Mouse (Mus musculus): ENCODE results near the gene Gm49027. TPM values are rescaled to one million over a fixed set of nuclear protein-coding genes. Genes with fewer than 3 reads are reported as not detected.

The Gm49027 gene
- polyA plus RNA-seq, 1 experiment, result not detected

GRCm38 (mm10) chr5:123525916-123526495, 718 bp upstream of the Gm49027 start:
- TF ChIP-seq USF1 (IDR thresholded peaks at IDR 0.05; ENCODE audit: low read depth) (no peak), MAX (IDR thresholded peaks at IDR 0.05) (no peak), MYOG (IDR thresholded peaks at IDR 0.05; ENCODE audit: control insufficient read depth, extremely low read depth, insufficient read length) (no peak), MYOD1 (IDR thresholded peaks at IDR 0.05; ENCODE audit: control insufficient read depth, insufficient read length, low read depth) (no peak), CTCF (IDR thresholded peaks at IDR 0.05; ENCODE audit: control insufficient read depth, insufficient read depth, insufficient read length) (no peak), CEBPB (IDR thresholded peaks at IDR 0.05; ENCODE audit: low read depth) (no peak)
- Histone ChIP-seq H3K79me2 (ENCODE audit: control insufficient read depth, insufficient read depth) (peaks cover 15% of the 10 kb centered on the region), H3K4me3 (ENCODE audit: insufficient read depth, poor library complexity, severe bottlenecking) (no peak overlapping the region), H3K27me3 (ENCODE audit: control insufficient read depth, insufficient read depth, insufficient read length) (no peaks in the 10 kb centered on the region), H3ac (ENCODE audit: control insufficient read depth, insufficient read length, low read depth) (no peak overlapping the region), H3K36me3 (ENCODE audit: control insufficient read depth, insufficient read depth) (peaks cover 11% of the 10 kb centered on the region), H3K79me3 (ENCODE audit: low read depth) (peaks cover 3% of the 10 kb centered on the region)

GRCm38 (mm10) chr5:123524393-123524750, 916 bp downstream of the Gm49027 start:
- TF ChIP-seq MAX (IDR thresholded peaks at IDR 0.05) (peak; percentile 29), MYOD1 (IDR thresholded peaks at IDR 0.05; ENCODE audit: control insufficient read depth, insufficient read length, low read depth) (no peak)
- peaks cover 6% of the 10 kb centered on the region for H3K79me3 ChIP-seq (ENCODE audit: low read depth)
- H3K36me3 ChIP-seq (ENCODE audit: control insufficient read depth, insufficient read depth), result peaks cover 2% of the 10 kb centered on the region
- peaks cover 15% of the 10 kb centered on the region for H3K79me2 ChIP-seq (ENCODE audit: control insufficient read depth, insufficient read depth)
- no peaks in the 10 kb centered on the region for H3K27me3 ChIP-seq (ENCODE audit: control insufficient read depth, insufficient read depth, insufficient read length)
- H3ac ChIP-seq (ENCODE audit: control insufficient read depth, insufficient read length, low read depth), result peak overlapping the region; percentile 43
- peak overlapping the region; percentile 78 for H3K4me3 ChIP-seq (ENCODE audit: insufficient read depth, poor library complexity, severe bottlenecking)

- peak within 1 kb of the TSS; percentile 78 for H3K4me3 ChIP-seq (ENCODE audit: insufficient read depth, poor library complexity, severe bottlenecking)
- TF ChIP-seq FOSL1 (IDR thresholded peaks at IDR 0.05; ENCODE audit: insufficient read depth, low read length, poor library complexity, severe bottlenecking) (no peak), MYOD1 (IDR thresholded peaks at IDR 0.05; ENCODE audit: control insufficient read depth, insufficient read length, low read depth) (no peak), MAX (IDR thresholded peaks at IDR 0.05) (peak; percentile 61)
- H3K79me3 ChIP-seq (ENCODE audit: low read depth), result peaks cover 6% of the 10 kb centered on the region
- H3K27me3 ChIP-seq (ENCODE audit: control insufficient read depth, insufficient read depth, insufficient read length), result no peaks in the 10 kb centered on the region
- peaks cover 15% of the 10 kb centered on the region for H3K79me2 ChIP-seq (ENCODE audit: control insufficient read depth, insufficient read depth)
- H3ac ChIP-seq (ENCODE audit: control insufficient read depth, insufficient read length, low read depth), result peak within 1 kb of the TSS; percentile 74
- peaks cover 6% of the 10 kb centered on the region for H3K36me3 ChIP-seq (ENCODE audit: control insufficient read depth, insufficient read depth)
Observed at GRCm38 (mm10) chr5:123523692-123524392, 1.4 kb downstream of the Gm49027 start, which contains the start of gene Diablo. Gene Diablo (minus strand): TSS chr5:123524176.

GRCm38 (mm10) chr5:123522166-123522565, 3.1 kb downstream of the Gm49027 start:
- Histone ChIP-seq H3K36me3 (ENCODE audit: control insufficient read depth, insufficient read depth) (peaks cover 9% of the 10 kb centered on the region), H3K27me3 (ENCODE audit: control insufficient read depth, insufficient read depth, insufficient read length) (no peaks in the 10 kb centered on the region), H3K79me2 (ENCODE audit: control insufficient read depth, insufficient read depth) (peaks cover 15% of the 10 kb centered on the region), H3K4me3 (ENCODE audit: insufficient read depth, poor library complexity, severe bottlenecking) (no peak overlapping the region), H3K79me3 (ENCODE audit: low read depth) (peaks cover 6% of the 10 kb centered on the region), H3ac (ENCODE audit: control insufficient read depth, insufficient read length, low read depth) (no peak overlapping the region)
- no peak for TF ChIP-seq MAX (IDR thresholded peaks at IDR 0.05)
- no peak for TF ChIP-seq CTCF (IDR thresholded peaks at IDR 0.05; ENCODE audit: control insufficient read depth, insufficient read depth, insufficient read length)
- TF ChIP-seq USF1 (IDR thresholded peaks at IDR 0.05; ENCODE audit: low read depth), result no peak
- no peak for TF ChIP-seq MYOG (IDR thresholded peaks at IDR 0.05; ENCODE audit: control insufficient read depth, extremely low read depth, insufficient read length)
- TF ChIP-seq MYOD1 (IDR thresholded peaks at IDR 0.05; ENCODE audit: control insufficient read depth, insufficient read length, low read depth), result no peak
- no peak for TF ChIP-seq CEBPB (IDR thresholded peaks at IDR 0.05; ENCODE audit: low read depth)

GRCm38 (mm10) chr5:123521621-123522020, 3.7 kb downstream of the Gm49027 start:
- no peak for TF ChIP-seq MAX (IDR thresholded peaks at IDR 0.05)
- TF ChIP-seq CTCF (IDR thresholded peaks at IDR 0.05; ENCODE audit: control insufficient read depth, insufficient read depth, insufficient read length), result no peak
- TF ChIP-seq CEBPB (IDR thresholded peaks at IDR 0.05; ENCODE audit: low read depth), result no peak
- TF ChIP-seq USF1 (IDR thresholded peaks at IDR 0.05; ENCODE audit: low read depth), result no peak
- TF ChIP-seq MYOG (IDR thresholded peaks at IDR 0.05; ENCODE audit: control insufficient read depth, extremely low read depth, insufficient read length), result no peak
- no peak for TF ChIP-seq FOSL1 (IDR thresholded peaks at IDR 0.05; ENCODE audit: insufficient read depth, low read length, poor library complexity, severe bottlenecking)
- no peak for TF ChIP-seq MYOD1 (IDR thresholded peaks at IDR 0.05; ENCODE audit: control insufficient read depth, insufficient read length, low read depth)
- H3K4me3 ChIP-seq (ENCODE audit: insufficient read depth, poor library complexity, severe bottlenecking), result no peak overlapping the region
- peaks cover 9% of the 10 kb centered on the region for H3K36me3 ChIP-seq (ENCODE audit: control insufficient read depth, insufficient read depth)

GRCm38 (mm10) chr5:123520666-123521065, 4.6 kb downstream of the Gm49027 start:
- Histone ChIP-seq H3K79me3 (ENCODE audit: low read depth) (peaks cover 6% of the 10 kb centered on the region), H3K36me3 (ENCODE audit: control insufficient read depth, insufficient read depth) (peaks cover 9% of the 10 kb centered on the region), H3ac (ENCODE audit: control insufficient read depth, insufficient read length, low read depth) (no peak overlapping the region), H3K4me3 (ENCODE audit: insufficient read depth, poor library complexity, severe bottlenecking) (no peak overlapping the region), H3K79me2 (ENCODE audit: control insufficient read depth, insufficient read depth) (peaks cover 15% of the 10 kb centered on the region), H3K27me3 (ENCODE audit: control insufficient read depth, insufficient read depth, insufficient read length) (no peaks in the 10 kb centered on the region)
- no peak for TF ChIP-seq FOSL1 (IDR thresholded peaks at IDR 0.05; ENCODE audit: insufficient read depth, low read length, poor library complexity, severe bottlenecking)
- TF ChIP-seq CEBPB (IDR thresholded peaks at IDR 0.05; ENCODE audit: low read depth), result no peak
- TF ChIP-seq MAX (IDR thresholded peaks at IDR 0.05), result no peak
- no peak for TF ChIP-seq MYOD1 (IDR thresholded peaks at IDR 0.05; ENCODE audit: control insufficient read depth, insufficient read length, low read depth)
- TF ChIP-seq MYOG (IDR thresholded peaks at IDR 0.05; ENCODE audit: control insufficient read depth, extremely low read depth, insufficient read length), result no peak
- no peak for TF ChIP-seq USF1 (IDR thresholded peaks at IDR 0.05; ENCODE audit: low read depth)
- TF ChIP-seq CTCF (IDR thresholded peaks at IDR 0.05; ENCODE audit: control insufficient read depth, insufficient read depth, insufficient read length), result no peak

More at GRCm38 (mm10) chr5:123521621-123522020, 3.7 kb downstream of the Gm49027 start:
- Histone ChIP-seq H3ac (ENCODE audit: control insufficient read depth, insufficient read length, low read depth) (no peak overlapping the region), H3K79me2 (ENCODE audit: control insufficient read depth, insufficient read depth) (peaks cover 15% of the 10 kb centered on the region), H3K27me3 (ENCODE audit: control insufficient read depth, insufficient read depth, insufficient read length) (no peaks in the 10 kb centered on the region), H3K79me3 (ENCODE audit: low read depth) (peaks cover 6% of the 10 kb centered on the region)

All from C2C12 (cell line).